Mouse (Mus musculus) ES-Bruce4 (cell line): ENCODE results near the gene Dppa4. TPM values are rescaled to one million over a fixed set of nuclear protein-coding genes. Genes with fewer than 3 reads are reported as not detected.
A peak's percentile ranks its signal among the peaks of the same experiment; 100 is the strongest.

Experiments used
- H3K27ac ChIP-seq: 2 replicates; pipeline ENCODE4 v1.5.1; 2012; ENCODE audit warnings: low read length, inconsistent platforms; ENCODE audit not compliant: insufficient read depth
- H3K27me3 ChIP-seq: 2 replicates; pipeline ENCODE4 v1.6.1; 2012; ENCODE audit warnings: mild to moderate bottlenecking, low read length, inconsistent platforms; ENCODE audit not compliant: control insufficient read depth, poor library complexity, insufficient read depth, severe bottlenecking
- H3K36me3 ChIP-seq: 2 replicates; pipeline ENCODE4 v1.6.1; 2012; ENCODE audit warnings: inconsistent platforms, mild to moderate bottlenecking, low read length, moderate library complexity; ENCODE audit not compliant: control insufficient read depth, poor library complexity, insufficient read depth, severe bottlenecking
- H3K4me1 ChIP-seq: one replicate; pipeline ENCODE4 v1.8.1; 2011; ENCODE audit warnings: low read length; ENCODE audit not compliant: control insufficient read depth, insufficient read depth
- H3K4me3 ChIP-seq: 2 replicates; pipeline ENCODE4 v1.5.1; 2011; ENCODE audit warnings: low read depth, mild to moderate bottlenecking, low read length
- H3K9ac ChIP-seq: 2 replicates; pipeline ENCODE4 v1.6.1; 2012; ENCODE audit warnings: low read depth, mild to moderate bottlenecking, inconsistent platforms; ENCODE audit not compliant: poor library complexity, severe bottlenecking
- H3K9me3 ChIP-seq: replicated peaks from 2 replicates; pipeline ENCODE4 v1.6.1; 2012; ENCODE audit warnings: mild to moderate bottlenecking, low read length, inconsistent platforms; ENCODE audit not compliant: control insufficient read depth, poor library complexity, insufficient read depth, severe bottlenecking
- CTCF ChIP-seq: IDR thresholded peaks from one replicate; pipeline ENCODE4 v1.8.1; 2011; ENCODE audit warnings: low read depth, low read length
- EP300 ChIP-seq: IDR thresholded peaks from 2 replicates; pipeline ENCODE4 v1.6.1; 2011; ENCODE audit warnings: low read depth, low read length; ENCODE audit not compliant: insufficient read depth
- POLR2A ChIP-seq: IDR thresholded peaks from one replicate; pipeline ENCODE4 v1.8.1; 2011; ENCODE audit warnings: low read length; ENCODE audit not compliant: insufficient read depth
- polyA plus RNA-seq: library from polyadenylated mRNA; stranded (reverse); fragments of >200 nt; gene quantifications from 2 replicates; pipeline ENCODE4 v1.2.4, GENCODE M21; 2011; ENCODE audit warnings: low read depth; ENCODE audit not compliant: missing spikeins, insufficient read depth, insufficient read length

Dppa4 gene
- polyA plus RNA-seq, 1 experiment, result 185 TPM

- TF ChIP-seq CTCF (no peak), EP300 (peak; percentile 81), POLR2A (no peak)
- Histone ChIP-seq H3K36me3 (peaks cover 28% of the 10 kb centered on the region), H3K4me3 (peak overlapping the region; percentile 60), H3K27ac (peak overlapping the region; percentile 75), H3K9me3 (no peaks in the 10 kb centered on the region), H3K27me3 (no peaks in the 10 kb centered on the region), H3K9ac (peak overlapping the region; percentile 96), H3K4me1 (no peaks in the 10 kb centered on the region)
Measured at GRCm38 (mm10) chr16:48309912-48310630, 26.5 kb downstream of the Dppa4 start.

DNA sequence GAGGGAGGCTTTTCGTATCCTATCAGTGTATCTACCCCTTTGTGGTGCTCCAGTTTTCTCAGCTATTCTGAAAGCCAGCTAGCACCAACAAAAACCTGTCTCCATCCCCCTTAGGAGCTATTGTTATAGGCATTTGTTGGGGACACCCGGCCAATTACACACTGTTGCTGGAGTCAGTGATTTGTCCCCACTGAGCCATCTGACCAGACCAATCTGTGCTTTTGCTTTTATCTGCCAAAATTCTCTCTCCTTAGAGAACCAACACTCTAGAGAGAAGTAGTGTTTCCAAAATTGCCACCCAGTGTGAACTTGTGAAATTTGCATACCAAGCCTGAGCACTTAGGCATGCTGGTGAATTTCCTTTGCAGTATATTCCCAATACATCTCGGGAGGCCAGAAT lies 31.8 kb downstream of the Dppa4 start:
- no peak for TF ChIP-seq POLR2A
- no peak for TF ChIP-seq EP300
- TF ChIP-seq CTCF, result no peak
- H3K9ac ChIP-seq, result no peak overlapping the region
- no peaks in the 10 kb centered on the region for H3K4me1 ChIP-seq
- peaks cover 60% of the 10 kb centered on the region for H3K36me3 ChIP-seq
- H3K27me3 ChIP-seq, result no peaks in the 10 kb centered on the region
- peak overlapping the region; percentile 30; the same call in 1 of the 2 replicates for H3K27ac ChIP-seq
- no peaks in the 10 kb centered on the region for H3K9me3 ChIP-seq
- no peak overlapping the region for H3K4me3 ChIP-seq

DNA sequence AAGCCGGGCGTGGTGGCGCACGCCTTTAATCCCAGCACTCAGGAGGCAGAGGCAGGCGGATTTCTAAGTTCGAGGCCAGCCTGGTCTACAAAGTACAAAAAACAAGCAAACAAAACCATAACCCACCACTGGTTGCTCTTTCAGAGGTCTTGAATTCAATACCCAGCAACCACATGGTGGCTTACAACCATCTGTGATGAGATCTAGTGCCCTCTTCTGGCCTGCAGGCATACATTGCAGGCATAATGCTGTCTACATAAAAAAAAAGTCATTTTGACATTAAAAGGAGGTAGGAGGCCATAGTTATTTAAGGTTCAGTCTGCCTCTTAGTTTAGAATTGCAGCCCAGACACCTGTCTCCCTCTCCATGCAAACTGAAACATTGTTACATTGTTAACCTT lies 37.2 kb downstream of the Dppa4 start:
- 0 out of 2 replicates have a peak overlapping the region, but pooled peaks have one; percentile 75 for H3K27ac ChIP-seq
- H3K9ac ChIP-seq, result no peak overlapping the region
- peaks cover 26% of the 10 kb centered on the region for H3K36me3 ChIP-seq

GRCm38 (mm10) chr16:48323133-48323532 lies 39.6 kb downstream of the Dppa4 start:
- no peaks in the 10 kb centered on the region for H3K9me3 ChIP-seq

More for the DNA sequence above, 37.2 kb downstream of the Dppa4 start:
- no peak overlapping the region for H3K4me3 ChIP-seq
- H3K27me3 ChIP-seq, result no peaks in the 10 kb centered on the region
- no peak for TF ChIP-seq CTCF
- no peak for TF ChIP-seq POLR2A
- no peak for TF ChIP-seq EP300
- no peaks in the 10 kb centered on the region for H3K9me3 ChIP-seq
- H3K4me1 ChIP-seq, result no peaks in the 10 kb centered on the region

DNA sequence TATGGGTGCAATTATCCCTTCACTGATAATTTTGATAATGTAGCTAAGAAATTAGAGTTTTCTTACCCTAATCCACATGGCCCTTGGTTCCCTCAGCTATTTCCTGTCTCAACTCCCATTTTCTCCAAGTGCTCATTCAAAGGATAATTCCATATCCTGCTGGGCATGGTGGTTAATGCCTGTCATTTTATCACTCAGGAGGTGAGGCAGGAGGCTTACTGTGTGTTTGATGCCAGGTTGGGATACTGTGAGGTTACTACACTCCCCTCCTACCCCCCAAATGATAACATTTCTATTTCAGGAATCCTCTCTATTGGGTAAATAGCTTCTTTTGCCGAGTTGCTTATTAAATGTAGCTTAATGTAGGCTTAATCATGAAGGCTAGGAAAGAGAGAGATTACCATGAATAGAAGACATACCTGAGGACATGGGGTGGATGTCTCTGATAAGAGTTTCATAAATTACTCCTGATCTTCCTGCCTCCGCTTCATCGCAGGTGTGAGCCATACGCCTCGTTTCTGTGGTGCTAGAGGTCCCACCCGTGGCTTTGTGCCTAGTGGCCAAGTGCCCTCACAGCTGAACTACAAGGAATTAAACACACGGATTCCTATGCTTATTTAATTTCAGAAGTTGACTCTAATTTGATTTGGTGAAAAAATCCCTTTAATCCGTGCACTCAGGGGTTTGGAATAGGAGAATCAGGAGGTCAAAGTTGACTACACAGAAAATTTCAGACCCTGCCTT lies 40.2 kb downstream of the Dppa4 start:
- Histone ChIP-seq H3K36me3 (no peaks in the 10 kb centered on the region; the same call in 1 of the 2 replicates), H3K27me3 (no peaks in the 10 kb centered on the region), H3K4me1 (no peaks in the 10 kb centered on the region), H3K4me3 (no peak overlapping the region), H3K9ac (no peak overlapping the region), H3K27ac (no peak overlapping the region), H3K9me3 (no peaks in the 10 kb centered on the region)
- TF ChIP-seq EP300, result no peak
- no peak for TF ChIP-seq POLR2A
- no peak for TF ChIP-seq CTCF

More at GRCm38 (mm10) chr16:48323133-48323532, 39.6 kb downstream of the Dppa4 start:
- TF ChIP-seq CTCF, result no peak
- TF ChIP-seq EP300, result no peak
- no peak for TF ChIP-seq POLR2A
- Histone ChIP-seq H3K36me3 (peaks cover 3% of the 10 kb centered on the region; the same call in 1 of the 2 replicates), H3K27me3 (no peaks in the 10 kb centered on the region), H3K27ac (no peak overlapping the region), H3K9ac (no peak overlapping the region), H3K4me1 (no peaks in the 10 kb centered on the region), H3K4me3 (no peak overlapping the region)
